Mouse (Mus musculus) forebrain, embryonic 14.5 days (tissue): ENCODE results near the gene Gatad2b. TPM values are rescaled to one million over a fixed set of nuclear protein-coding genes. Genes with fewer than 3 reads are reported as not detected.

Experiments used
- ATAC-seq: fragments of 200-750 bp; cut with Nextera tagmentation; 2 replicates; pipeline ENCODE4 v1.8.0; 2017; ENCODE audit warnings: mild to moderate bottlenecking, moderate library complexity
- DNase-seq: peaks from one replicate; pipeline ENCODE4 v3.0.0-alpha.2; 2015; ENCODE audit warnings: low spot score
- H3K27ac ChIP-seq: fragments of 300-500 bp; sonication (generic); 2 replicates; pipeline ENCODE4 v1.5.1; 2014; ENCODE audit warnings: low read depth, mild to moderate bottlenecking, control low read depth, low read length, moderate library complexity
- H3K27me3 ChIP-seq: fragments of 300-500 bp; sonication (generic); replicated peaks from 2 replicates; pipeline ENCODE4 v1.6.1; 2014; ENCODE audit warnings: low read length, control low read depth, mixed read lengths; ENCODE audit not compliant: control insufficient read depth, insufficient read depth
- H3K36me3 ChIP-seq: fragments of 300-500 bp; sonication (generic); 2 replicates; pipeline ENCODE4 v1.6.1; 2014; ENCODE audit warnings: low read length, control low read depth; ENCODE audit not compliant: control insufficient read depth, insufficient read depth
- H3K4me1 ChIP-seq: fragments of 300-500 bp; sonication (generic); 2 replicates; pipeline ENCODE4 v1.6.1; 2014; ENCODE audit warnings: antibody characterized with exemption, low read length, control low read depth; ENCODE audit not compliant: control insufficient read depth, insufficient read depth
- H3K4me2 ChIP-seq: fragments of 300-500 bp; sonication (generic); 2 replicates; pipeline ENCODE4 v1.6.1; 2014; ENCODE audit warnings: mild to moderate bottlenecking, control low read depth, low read length
- H3K4me3 ChIP-seq: fragments of 300-500 bp; sonication (generic); 2 replicates; pipeline ENCODE4 v1.5.1; 2014; ENCODE audit warnings: low read depth, low read length, control low read depth
- H3K9ac ChIP-seq: fragments of 300-500 bp; sonication (generic); 2 replicates; pipeline ENCODE4 v1.6.1; 2014; ENCODE audit warnings: mild to moderate bottlenecking, low read length, control low read depth, moderate library complexity
- H3K9me3 ChIP-seq: fragments of 300-500 bp; sonication (generic); replicated peaks from 2 replicates; pipeline ENCODE4 v1.6.1; 2016; ENCODE audit warnings: low read length, control low read depth, mixed read lengths; ENCODE audit not compliant: control insufficient read depth
- WGBS: fragments of 180-500 bp; shearing (Covaris S2); extraction: QIAGEN DNeasy Blood & Tissue Kit; methylation state at CpG from one replicate; pipeline ENCODE4 v1.1.7; 2014; 5-methylcytosine and 5-hydroxymethylcytosine counted together
- polyA plus RNA-seq: library from polyadenylated mRNA; unstranded; fragments of >200 nt; fragmentation: Nextera tagmentation; extraction: Ambion mirVana; gene quantifications from 2 replicates; pipeline ENCODE4 v1.2.1, GENCODE M21; 2014

Gatad2b gene
- polyA plus RNA-seq, 1 experiment from 2014 or later, result 14.4 TPM

GRCm38 (mm10) chr3:90273855-90274254, 19.1 kb upstream of the Gatad2b start:
- Histone ChIP-seq H3K27ac (no peak overlapping the region), H3K4me2 (no peak overlapping the region), H3K4me1 (no peaks in the 10 kb centered on the region), H3K27me3 (no peaks in the 10 kb centered on the region), H3K9me3 (no peaks in the 10 kb centered on the region), H3K9ac (no peak overlapping the region), H3K36me3 (peaks cover 47% of the 10 kb centered on the region), H3K4me3 (no peak overlapping the region)
- WGBS, result 96% methylated on average over 22 of the region's 22 CpGs
- DNase-seq, result no peak
- no peak for ATAC-seq

DNA sequence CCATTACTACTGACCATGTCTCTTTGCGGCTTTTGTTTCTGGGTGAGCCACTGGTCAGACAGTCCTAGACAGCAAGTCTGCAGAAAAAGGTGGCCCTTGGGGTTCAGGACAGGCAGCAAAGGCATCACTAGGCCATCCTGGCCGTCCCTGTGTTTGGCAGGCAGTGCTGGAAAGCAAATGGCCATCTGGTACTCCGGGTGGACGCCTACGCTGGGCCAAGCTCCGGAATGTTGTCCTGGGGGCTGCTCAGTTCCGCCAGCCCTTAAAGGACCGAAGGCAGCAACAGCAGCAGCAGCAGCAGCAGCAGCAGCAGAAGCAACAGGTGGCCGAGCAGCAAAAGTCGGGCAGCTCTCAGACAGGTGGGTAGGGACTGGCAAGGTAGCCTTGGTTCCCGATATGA, 17.7 kb upstream of the Gatad2b start:
- Histone ChIP-seq H3K36me3 (peaks cover 56% of the 10 kb centered on the region), H3K4me1 (no peaks in the 10 kb centered on the region), H3K9ac (no peak overlapping the region), H3K4me3 (no peak overlapping the region), H3K27ac (no peak overlapping the region), H3K4me2 (no peak overlapping the region), H3K9me3 (no peaks in the 10 kb centered on the region), H3K27me3 (no peaks in the 10 kb centered on the region)
- ATAC-seq (no peak), DNase-seq (no peak)
- WGBS, result 92% methylated on average over 11 of the region's 11 CpGs

GRCm38 (mm10) chr3:90276858-90277257, 16.1 kb upstream of the Gatad2b start:
- H3K9me3 ChIP-seq, result no peaks in the 10 kb centered on the region
- no peak overlapping the region for H3K9ac ChIP-seq
- WGBS, result 49% methylated on average over 15 of the region's 16 CpGs
- H3K27me3 ChIP-seq, result no peaks in the 10 kb centered on the region
- ATAC-seq, result no peak
- H3K4me1 ChIP-seq, result no peaks in the 10 kb centered on the region
- no peak overlapping the region for H3K4me3 ChIP-seq
- DNase-seq, result no peak
- H3K36me3 ChIP-seq, result peaks cover 56% of the 10 kb centered on the region
- no peak overlapping the region for H3K27ac ChIP-seq
- H3K4me2 ChIP-seq, result no peak overlapping the region

DNA sequence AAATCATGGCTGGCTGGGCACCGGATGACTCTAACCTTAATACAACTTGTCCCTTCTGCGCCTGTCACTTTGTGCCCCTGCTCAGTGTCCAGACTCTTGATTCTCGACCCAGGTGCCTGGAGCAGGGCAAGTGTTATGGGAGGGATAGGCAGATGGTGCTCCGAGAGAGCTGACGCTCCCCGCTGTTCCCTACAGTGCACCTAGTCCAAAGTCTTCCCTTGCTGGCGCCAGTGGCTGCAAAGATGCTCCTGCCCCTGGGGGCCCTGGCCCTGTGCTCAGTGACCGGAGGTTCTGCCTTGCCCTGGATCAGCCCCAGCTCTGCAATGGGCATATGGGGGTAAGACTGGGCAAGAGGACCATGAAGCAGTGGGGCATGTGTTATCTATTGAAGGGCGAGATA, 15.2 kb upstream of the Gatad2b start:
- Histone ChIP-seq H3K27ac (no peak overlapping the region), H3K36me3 (peaks cover 49% of the 10 kb centered on the region), H3K27me3 (no peaks in the 10 kb centered on the region), H3K4me3 (no peak overlapping the region), H3K9ac (no peak overlapping the region), H3K9me3 (no peaks in the 10 kb centered on the region), H3K4me2 (no peak overlapping the region), H3K4me1 (no peaks in the 10 kb centered on the region)
- ATAC-seq (no peak), DNase-seq (no peak)
- WGBS, result 91% methylated on average over 9 of the region's 9 CpGs

DNA sequence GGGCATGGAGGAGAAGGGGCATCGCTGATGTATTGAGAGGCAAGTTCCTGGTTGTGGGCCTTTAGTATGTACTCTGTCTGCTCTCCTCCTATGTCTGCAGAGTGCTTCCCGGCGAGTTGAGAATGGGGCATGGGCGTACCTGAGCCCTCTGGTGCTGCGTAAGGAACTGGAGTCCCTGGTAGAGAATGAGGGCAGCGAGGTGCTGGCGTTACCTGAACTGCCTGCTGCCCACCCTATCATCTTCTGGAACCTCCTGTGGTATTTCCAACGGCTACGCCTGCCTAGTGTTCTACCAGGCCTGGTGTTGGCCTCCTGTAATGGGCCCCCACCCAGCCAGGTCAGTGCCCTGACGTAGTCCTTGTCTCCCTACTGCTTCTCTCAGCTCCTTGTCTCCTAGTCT, 14.8 kb upstream of the Gatad2b start:
- Histone ChIP-seq H3K4me3 (no peak overlapping the region), H3K36me3 (peaks cover 45% of the 10 kb centered on the region), H3K27me3 (no peaks in the 10 kb centered on the region), H3K9ac (no peak overlapping the region), H3K4me2 (no peak overlapping the region), H3K9me3 (no peaks in the 10 kb centered on the region), H3K27ac (no peak overlapping the region), H3K4me1 (no peaks in the 10 kb centered on the region)
- WGBS, result 93% methylated on average over 10 of the region's 10 CpGs
- no peak for ATAC-seq
- no peak for DNase-seq

- Histone ChIP-seq H3K36me3 (peaks cover 39% of the 10 kb centered on the region), H3K27ac (no peak overlapping the region), H3K4me2 (no peak overlapping the region), H3K27me3 (no peaks in the 10 kb centered on the region), H3K4me1 (no peaks in the 10 kb centered on the region), H3K4me3 (no peak overlapping the region), H3K9ac (no peak overlapping the region), H3K9me3 (no peaks in the 10 kb centered on the region)
- no peak for ATAC-seq
- DNase-seq, result no peak
- 95% methylated on average over 9 of the region's 9 CpGs for WGBS
Measured at GRCm38 (mm10) chr3:90279216-90279615, 13.8 kb upstream of the Gatad2b start.

DNA sequence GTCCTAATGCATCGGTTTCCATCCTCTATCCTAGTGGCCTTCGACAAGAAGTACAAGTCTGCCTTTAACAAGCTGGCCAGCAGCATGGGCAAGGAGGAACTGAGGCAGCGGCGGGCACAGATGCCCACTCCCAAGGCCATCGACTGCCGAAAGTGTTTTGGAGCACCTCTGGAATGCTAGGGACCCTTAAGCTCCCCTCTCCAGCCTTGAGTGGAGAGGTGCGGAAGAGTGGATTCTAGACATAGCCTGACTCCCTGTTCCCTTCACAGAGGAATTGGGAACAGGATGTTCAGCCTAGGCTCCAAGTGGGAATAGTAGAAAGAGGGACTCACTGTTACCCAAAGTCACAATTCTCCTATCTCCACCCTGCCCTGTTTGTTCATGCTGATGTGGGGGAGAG, 13.2 kb upstream of the Gatad2b start:
- WGBS, result 95% methylated on average over 7 of the region's 7 CpGs
- ATAC-seq, result no peak
- H3K4me3 ChIP-seq, result no peak overlapping the region
- no peak for DNase-seq
- no peaks in the 10 kb centered on the region for H3K27me3 ChIP-seq
- H3K27ac ChIP-seq, result no peak overlapping the region
- H3K4me2 ChIP-seq, result no peak overlapping the region
- H3K9me3 ChIP-seq, result no peaks in the 10 kb centered on the region
- no peak overlapping the region for H3K9ac ChIP-seq
- peaks cover 37% of the 10 kb centered on the region for H3K36me3 ChIP-seq
- no peaks in the 10 kb centered on the region for H3K4me1 ChIP-seq

GRCm38 (mm10) chr3:90280708-90281107, 12.3 kb upstream of the Gatad2b start:
- no peak overlapping the region for H3K9ac ChIP-seq
- no peak overlapping the region for H3K27ac ChIP-seq
- H3K9me3 ChIP-seq, result no peaks in the 10 kb centered on the region
- DNase-seq (no peak), ATAC-seq (no peak)
- peaks cover 37% of the 10 kb centered on the region for H3K36me3 ChIP-seq
- H3K4me2 ChIP-seq, result no peak overlapping the region
- no peak overlapping the region for H3K4me3 ChIP-seq
- H3K4me1 ChIP-seq, result no peaks in the 10 kb centered on the region
- 88% methylated on average over 9 of the region's 9 CpGs for WGBS
- no peaks in the 10 kb centered on the region for H3K27me3 ChIP-seq

- no peaks in the 10 kb centered on the region for H3K27me3 ChIP-seq
Measured at GRCm38 (mm10) chr3:90284150-90284549, 8.8 kb upstream of the Gatad2b start.

More at GRCm38 (mm10) chr3:90284150-90284549, 8.8 kb upstream of the Gatad2b start:
- Histone ChIP-seq H3K9ac (no peak overlapping the region), H3K27ac (no peak overlapping the region), H3K4me1 (no peaks in the 10 kb centered on the region), H3K4me2 (no peak overlapping the region), H3K9me3 (no peaks in the 10 kb centered on the region), H3K36me3 (peaks cover 17% of the 10 kb centered on the region), H3K4me3 (no peak overlapping the region)
- DNase-seq (no peak), ATAC-seq (no peak)
- WGBS, result 98% methylated on average over 2 of the region's 2 CpGs
